Mouse (Mus musculus) liver, postnatal 0 days (tissue): Measurements from ENCODE around the gene Nepn. TPM values are rescaled to one million over a fixed set of nuclear protein-coding genes. Genes with fewer than 3 reads are reported as not detected.

Experiments
- ATAC-seq: fragments of 200-750 bp; cut with Nextera tagmentation; 2 replicates; pipeline ENCODE4 v1.8.0; 2017; ENCODE audit warnings: mild to moderate bottlenecking, moderate library complexity
- DNase-seq: peaks from one replicate; pipeline ENCODE4 v3.0.0-alpha.2; 2016
- H3K27ac ChIP-seq: fragments of 300-500 bp; sonication (generic); 2 replicates; pipeline ENCODE4 v1.5.1; 2014; ENCODE audit warnings: antibody characterized with exemption, moderate library complexity, mild to moderate bottlenecking, low read depth
- H3K27me3 ChIP-seq: fragments of 300-500 bp; sonication (generic); 2 replicates; pipeline ENCODE4 v1.6.1; 2014; ENCODE audit warnings: low read length, control low read depth, mixed read lengths; ENCODE audit not compliant: insufficient read depth
- H3K36me3 ChIP-seq: fragments of 300-500 bp; sonication (generic); replicated peaks from 2 replicates; pipeline ENCODE4 v1.6.1; 2014; ENCODE audit warnings: mild to moderate bottlenecking, control low read depth, low read length, moderate library complexity, mixed read lengths; ENCODE audit not compliant: insufficient read depth
- H3K4me1 ChIP-seq: fragments of 300-500 bp; sonication (generic); 2 replicates; pipeline ENCODE4 v1.6.1; 2014; ENCODE audit warnings: antibody characterized with exemption, mild to moderate bottlenecking, control low read depth; ENCODE audit not compliant: insufficient read depth
- H3K4me2 ChIP-seq: fragments of 300-500 bp; sonication (generic); 2 replicates; pipeline ENCODE4 v1.6.1; 2014; ENCODE audit warnings: low read depth, mild to moderate bottlenecking, low read length, moderate library complexity, mixed read lengths
- H3K4me3 ChIP-seq: fragments of 300-500 bp; sonication (generic); 2 replicates; pipeline ENCODE4 v1.5.1; 2014; ENCODE audit warnings: low read depth, low read length
- H3K9ac ChIP-seq: fragments of 300-500 bp; sonication (generic); replicated peaks from 2 replicates; pipeline ENCODE4 v1.6.1; 2014; ENCODE audit warnings: mild to moderate bottlenecking, moderate library complexity
- H3K9me3 ChIP-seq: fragments of 300-500 bp; sonication (generic); 2 replicates; pipeline ENCODE4 v1.6.1; 2016; ENCODE audit warnings: mild to moderate bottlenecking, control low read depth, low read length, mixed read lengths
- CTCF ChIP-seq: sonication (generic); IDR thresholded peaks from 2 replicates; pipeline ENCODE4 v1.5.1; 2016; ENCODE audit warnings: antibody characterized with exemption, low read depth
- EP300 ChIP-seq: IDR thresholded peaks from 2 replicates; pipeline ENCODE4 v1.6.1; 2016; ENCODE audit warnings: antibody characterized with exemption, low read depth, mild to moderate bottlenecking
- WGBS: fragments of 180-500 bp; shearing (Covaris S2); extraction: QIAGEN DNeasy Blood & Tissue Kit; methylation state at CpG from one replicate; pipeline ENCODE4 v1.1.7; 2014; ENCODE audit not compliant: insufficient replicate concordance; 5-methylcytosine and 5-hydroxymethylcytosine counted together
- polyA plus RNA-seq: library from polyadenylated mRNA; unstranded; fragments of >200 nt; fragmentation: Nextera tagmentation; extraction: Ambion mirVana; gene quantifications from 2 replicates; pipeline ENCODE4 v1.2.1, GENCODE M21; 2015

Gene Nepn
- polyA plus RNA-seq, 1 experiment from 2014 or later = not detected

DNA sequence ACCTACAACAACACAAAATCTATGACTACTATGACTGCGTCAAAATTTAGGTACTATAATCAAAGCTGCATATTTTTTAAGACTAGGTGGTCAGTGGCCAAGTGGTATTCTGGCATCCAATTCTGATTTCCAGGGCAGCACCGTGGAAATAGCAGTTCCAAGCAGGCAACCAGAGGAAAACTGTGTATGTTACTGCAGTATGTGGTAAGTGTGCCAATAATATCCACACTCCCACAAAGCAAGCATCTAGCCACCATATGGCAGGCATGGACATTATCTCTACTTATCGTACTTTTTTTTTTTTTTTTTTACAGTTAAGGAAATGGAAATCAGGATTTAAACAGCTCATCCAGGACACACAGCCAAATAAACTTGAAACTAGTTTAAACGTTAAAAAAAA is 20.4 kb upstream of the Nepn start:
- ATAC-seq (no peak), DNase-seq (no peak)
- Histone ChIP-seq H3K4me1 (no peaks in the 10 kb centered on the region), H3K9ac (no peak overlapping the region), H3K4me3 (no peak overlapping the region), H3K36me3 (no peaks in the 10 kb centered on the region), H3K27me3 (no peaks in the 10 kb centered on the region), H3K4me2 (no peak overlapping the region), H3K27ac (no peak overlapping the region), H3K9me3 (no peaks in the 10 kb centered on the region)
- WGBS = 79% methylated on average over 4 of the region's 4 CpGs
- TF ChIP-seq CTCF = no peak
- no peak for TF ChIP-seq EP300

GRCm38 (mm10) chr10:52373834-52374233 is 14.9 kb upstream of the Nepn start:
- Histone ChIP-seq H3K36me3 (no peaks in the 10 kb centered on the region), H3K9me3 (no peaks in the 10 kb centered on the region), H3K27me3 (no peaks in the 10 kb centered on the region), H3K27ac (no peak overlapping the region), H3K9ac (no peak overlapping the region), H3K4me3 (no peak overlapping the region), H3K4me1 (0 out of 2 replicates have a peak, but pooled peaks cover 4% of the 10 kb centered on the region), H3K4me2 (no peak overlapping the region)
- WGBS = 72% methylated on average over 4 of the region's 4 CpGs
- TF ChIP-seq CTCF (no peak), EP300 (no peak)
- ATAC-seq = 0 out of 2 replicates have a peak, but pooled peaks have one; percentile 45
- DNase-seq = peak; percentile 21

- TF ChIP-seq EP300 (no peak), CTCF (no peak)
- H3K36me3 ChIP-seq = no peaks in the 10 kb centered on the region
- H3K9ac ChIP-seq = no peak overlapping the region
- DNase-seq (no peak), ATAC-seq (no peak)
- no peaks in the 10 kb centered on the region for H3K27me3 ChIP-seq
- H3K4me2 ChIP-seq = no peak overlapping the region
- H3K27ac ChIP-seq = no peak overlapping the region
- no peak overlapping the region for H3K4me3 ChIP-seq
- H3K9me3 ChIP-seq = no peaks in the 10 kb centered on the region
- H3K4me1 ChIP-seq = 0 out of 2 replicates have a peak, but pooled peaks cover 6% of the 10 kb centered on the region
Measured at GRCm38 (mm10) chr10:52374651-52375050, 14.1 kb upstream of the Nepn start.

DNA sequence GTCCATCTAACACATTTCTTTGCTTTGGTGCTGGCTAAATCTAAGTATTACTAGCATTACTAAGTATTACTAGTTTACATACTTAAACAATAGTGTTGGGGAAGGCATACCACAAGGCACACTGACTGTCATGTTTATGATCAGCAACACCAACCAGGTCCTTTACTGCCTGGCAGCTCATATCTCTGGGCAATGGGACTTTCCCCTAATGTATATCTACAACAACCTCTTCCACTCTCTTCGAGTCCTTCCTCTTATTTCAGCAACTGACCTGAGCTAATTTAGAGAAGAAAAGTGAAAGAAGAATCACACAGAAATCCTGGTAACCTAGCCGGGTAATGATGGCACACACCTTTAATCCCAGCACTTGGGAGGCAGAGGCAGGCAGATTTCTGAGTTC is 12.3 kb upstream of the Nepn start:
- H3K4me1 ChIP-seq = peaks cover 11% of the 10 kb centered on the region
- ATAC-seq = no peak
- no peaks in the 10 kb centered on the region for H3K9me3 ChIP-seq
- H3K4me3 ChIP-seq = no peak overlapping the region
- TF ChIP-seq CTCF (no peak), EP300 (no peak)
- H3K27ac ChIP-seq = no peak overlapping the region
- H3K36me3 ChIP-seq = no peaks in the 10 kb centered on the region
- H3K9ac ChIP-seq = no peak overlapping the region
- no peaks in the 10 kb centered on the region for H3K27me3 ChIP-seq
- WGBS = 61% methylated on average over 2 of the region's 2 CpGs
- DNase-seq = no peak
- no peak overlapping the region for H3K4me2 ChIP-seq

DNA sequence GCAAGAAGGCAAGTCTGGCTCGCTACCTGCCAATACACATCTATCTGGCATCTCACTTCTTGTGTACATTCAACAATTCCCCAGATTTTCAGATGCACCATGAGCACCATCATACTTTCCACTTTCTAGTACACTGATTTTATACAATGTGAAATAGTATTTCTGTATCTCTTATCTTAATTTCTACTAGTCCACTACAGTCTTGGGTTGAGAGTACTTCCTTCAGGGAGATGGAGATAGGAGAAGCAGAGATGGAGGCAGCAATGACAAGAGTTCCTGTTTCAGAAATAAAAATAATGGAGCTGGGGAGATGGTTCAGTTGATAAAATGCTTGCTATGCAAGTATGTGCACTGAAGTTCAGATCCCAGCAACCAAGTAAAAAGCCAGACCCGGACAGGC is 11.0 kb upstream of the Nepn start:
- no peaks in the 10 kb centered on the region for H3K36me3 ChIP-seq
- no peaks in the 10 kb centered on the region for H3K9me3 ChIP-seq
- DNase-seq (no peak), ATAC-seq (no peak)
- H3K27ac ChIP-seq = no peak overlapping the region
- 88% methylated on average over 2 of the region's 2 CpGs for WGBS
- no peaks in the 10 kb centered on the region for H3K27me3 ChIP-seq
- peaks cover 12% of the 10 kb centered on the region for H3K4me1 ChIP-seq
- no peak overlapping the region for H3K4me2 ChIP-seq
- no peak overlapping the region for H3K4me3 ChIP-seq
- H3K9ac ChIP-seq = no peak overlapping the region
- TF ChIP-seq EP300 (no peak), CTCF (no peak)

DNA sequence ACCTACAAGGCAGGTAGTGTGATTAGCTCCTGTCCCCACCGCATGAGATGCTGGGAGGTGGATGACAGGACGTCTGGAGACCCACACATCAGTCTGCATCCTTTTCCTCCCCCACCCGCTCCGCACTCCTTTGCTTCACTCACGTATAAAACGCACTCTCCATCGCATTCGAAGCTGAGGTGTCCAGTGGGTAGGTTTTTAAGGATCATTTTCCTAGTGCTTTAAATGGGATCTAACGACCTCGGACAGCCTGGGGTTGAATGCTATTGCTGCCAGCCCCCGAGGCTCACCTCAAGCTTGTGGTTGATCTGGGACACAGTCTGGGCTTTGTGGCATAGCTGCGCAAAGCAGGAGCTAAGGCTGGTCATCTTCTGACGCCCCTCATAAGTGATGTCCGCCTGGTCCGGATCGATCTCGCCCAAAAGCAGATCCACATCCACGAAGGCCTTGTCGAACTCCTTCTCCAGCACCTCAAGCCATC is 7.4 kb upstream of the Nepn start:
- TF ChIP-seq EP300 (no peak), CTCF (no peak)
- Histone ChIP-seq H3K4me3 (peak overlapping the region; percentile 99), H3K4me2 (peak overlapping the region; percentile 96), H3K27ac (peak overlapping the region; percentile 96), H3K9ac (peak overlapping the region; percentile 92), H3K4me1 (peaks cover 12% of the 10 kb centered on the region), H3K36me3 (no peaks in the 10 kb centered on the region), H3K9me3 (no peaks in the 10 kb centered on the region), H3K27me3 (no peaks in the 10 kb centered on the region)
- under 1% methylated on average over 19 of the region's 19 CpGs for WGBS
- peak; percentile 12 for ATAC-seq
- no peak for DNase-seq
